Mouse (Mus musculus) ES-E14 (cell line): ENCODE results near the gene Golga2.

ENCODE experiments used
- CHD2 ChIP-seq: IDR thresholded peaks from 2 replicates; pipeline ENCODE4 v1.6.1; 2014; ENCODE audit warnings: mild to moderate bottlenecking, low read depth, low read length, inconsistent platforms
- HCFC1 ChIP-seq: IDR thresholded peaks from 2 replicates; pipeline ENCODE4 v1.6.1; 2012; ENCODE audit warnings: low read length, inconsistent platforms, borderline replicate concordance; ENCODE audit not compliant: insufficient read depth
- MAFK ChIP-seq: IDR thresholded peaks from 2 replicates; pipeline ENCODE4 v1.6.1; 2014; ENCODE audit warnings: mild to moderate bottlenecking, low read depth, low read length, inconsistent platforms; ENCODE audit not compliant: insufficient read depth
- ZC3H11A ChIP-seq: IDR thresholded peaks from 2 replicates; pipeline ENCODE4 v1.6.1; 2012; ENCODE audit warnings: low read depth, mild to moderate bottlenecking, inconsistent platforms, low read length, borderline replicate concordance
- ZNF384 ChIP-seq: IDR thresholded peaks from 2 replicates; pipeline ENCODE4 v1.6.1; 2012; ENCODE audit warnings: low read depth, low read length, inconsistent platforms

GRCm38 (mm10) chr2:32340836-32341633 is 53.9 kb downstream of the Golga2 start:
- TF ChIP-seq MAFK (no peak), HCFC1 (no peak), ZC3H11A (no peak), ZNF384 (no peak), CHD2 (no peak)
